Mouse (Mus musculus) retina, postnatal 7 days (tissue): ENCODE data around the gene Tulp3.
"Not testable (repeated sequence)": the region's sequence is repeated elsewhere in the genome, so short reads cannot be mapped to it uniquely, and the experiment has no call there.

Experiments
- DNase-seq: peaks from one replicate; pipeline ENCODE4 v3.0.0-alpha.2; 2012; ENCODE audit warnings: low read depth, low spot score

The Tulp3 gene

GRCm38 (mm10) chr6:128355726-128356416 is at the start of gene Tulp3:
Gene Tulp3, minus strand, starts transcription at chr6:128355851.
- peak; percentile 89 for DNase-seq

- no peak for DNase-seq
These were observed 49.1 kb upstream of the Tulp3 start for GRCm38 (mm10) chr6:128404708-128405107.

GRCm38 (mm10) chr6:128399421-128400185 is 44.0 kb upstream of the Tulp3 start:
- no peak for DNase-seq

- no peak for DNase-seq
These were observed 43.3 kb upstream of the Tulp3 start, which contains the start of gene Nrip2 for GRCm38 (mm10) chr6:128398996-128399395. Gene Nrip2, plus strand, starts transcription at chr6:128399296.

- DNase-seq = no peak
These were observed 42.1 kb upstream of the Tulp3 start for GRCm38 (mm10) chr6:128397574-128398261.

- DNase-seq = no peak
These were observed 35.0 kb upstream of the Tulp3 start for GRCm38 (mm10) chr6:128390683-128391082.

- no peak for DNase-seq
These were observed 33.5 kb upstream of the Tulp3 start for GRCm38 (mm10) chr6:128389185-128389584.

GRCm38 (mm10) chr6:128385026-128385425 is 29.4 kb upstream of the Tulp3 start:
- no peak for DNase-seq

GRCm38 (mm10) chr6:128383752-128384151 is 28.1 kb upstream of the Tulp3 start:
- no peak for DNase-seq

GRCm38 (mm10) chr6:128381254-128381653 is 25.6 kb upstream of the Tulp3 start:
- DNase-seq = no peak

GRCm38 (mm10) chr6:128380594-128381167 is 25.0 kb upstream of the Tulp3 start:
- DNase-seq = not testable (repeated sequence)

- DNase-seq = no peak
These were observed 24.0 kb upstream of the Tulp3 start for GRCm38 (mm10) chr6:128379636-128380035.

GRCm38 (mm10) chr6:128376371-128377085 is 20.9 kb upstream of the Tulp3 start:
- DNase-seq = no peak

- DNase-seq = no peak
These were observed 19.5 kb upstream of the Tulp3 start, which contains the start of the genes Tex52 and Gm44596 for GRCm38 (mm10) chr6:128375192-128375591. Gene Tex52, plus strand, starts transcription at chr6:128375456. Gene Gm44596, plus strand, starts transcription at chr6:128375503.

- no peak for DNase-seq
These were observed 14.4 kb upstream of the Tulp3 start for GRCm38 (mm10) chr6:128370040-128370439.

- DNase-seq = no peak
These were observed 10.8 kb upstream of the Tulp3 start for GRCm38 (mm10) chr6:128366466-128366865.

GRCm38 (mm10) chr6:128364721-128365120 is 9.1 kb upstream of the Tulp3 start:
- DNase-seq = no peak

- no peak for DNase-seq
These were observed 7.6 kb upstream of the Tulp3 start for GRCm38 (mm10) chr6:128363007-128363825.

GRCm38 (mm10) chr6:128362381-128363006 is 6.8 kb upstream of the Tulp3 start, which contains the start of the genes Rhno1 and Foxm1:
Gene Rhno1, minus strand, starts transcription at chr6:128362911.
Gene Foxm1, plus strand, starts transcription at chr6:128362967.
- peak; percentile 60 for DNase-seq

GRCm38 (mm10) chr6:128361901-128362300 is 6.2 kb upstream of the Tulp3 start:
- no peak for DNase-seq
